Mouse (Mus musculus) limb, embryonic 12.5 days (tissue): Measurements from ENCODE around the gene Fkbp3. TPM values are rescaled to one million over a fixed set of nuclear protein-coding genes. Genes with fewer than 3 reads are reported as not detected.
A peak's percentile ranks its signal among the peaks of the same experiment; 100 is the strongest.

Experiments
- ATAC-seq: fragments of 200-750 bp; cut with Nextera tagmentation; 2 replicates; pipeline ENCODE4 v1.8.0; 2017; ENCODE audit warnings: low read depth, moderate TSS enrichment; ENCODE audit not compliant: insufficient number of reproducible peaks, insufficient read depth, low FRiP score, low TSS enrichment
- H3K27ac ChIP-seq: fragments of 300-500 bp; sonication (generic); 2 replicates; pipeline ENCODE4 v1.5.1; 2016; ENCODE audit warnings: mild to moderate bottlenecking, moderate library complexity
- H3K27me3 ChIP-seq: fragments of 300-500 bp; sonication (generic); 2 replicates; pipeline ENCODE4 v1.6.1; 2016; ENCODE audit warnings: mild to moderate bottlenecking, moderate library complexity
- H3K36me3 ChIP-seq: fragments of 300-500 bp; sonication (generic); 2 replicates; pipeline ENCODE4 v1.6.1; 2016; ENCODE audit warnings: mild to moderate bottlenecking, moderate library complexity
- H3K4me1 ChIP-seq: fragments of 300-500 bp; sonication (generic); replicated peaks from 2 replicates; pipeline ENCODE4 v1.6.1; 2016
- H3K4me2 ChIP-seq: fragments of 300-500 bp; sonication (generic); 2 replicates; pipeline ENCODE4 v1.6.1; 2016; ENCODE audit warnings: mild to moderate bottlenecking, moderate library complexity
- H3K4me3 ChIP-seq: fragments of 300-500 bp; sonication (generic); replicated peaks from 2 replicates; pipeline ENCODE4 v1.5.1; 2016; ENCODE audit warnings: mild to moderate bottlenecking
- H3K9ac ChIP-seq: fragments of 300-500 bp; sonication (generic); replicated peaks from 2 replicates; pipeline ENCODE4 v1.6.1; 2016; ENCODE audit warnings: mild to moderate bottlenecking, moderate library complexity
- H3K9me3 ChIP-seq: fragments of 300-500 bp; sonication (generic); 2 replicates; pipeline ENCODE4 v1.6.1; 2016; ENCODE audit warnings: mild to moderate bottlenecking, moderate library complexity
- WGBS: fragments of 180-500 bp; shearing (Covaris S2); methylation state at CpG from one replicate; pipeline ENCODE4 v1.1.7; 2016; 5-methylcytosine and 5-hydroxymethylcytosine counted together
- polyA plus RNA-seq: library from polyadenylated mRNA; unstranded; fragments of >200 nt; fragmentation: Nextera tagmentation; extraction: Ambion mirVana; gene quantifications from 2 replicates; pipeline ENCODE4 v1.2.1, GENCODE M21; 2016

The Fkbp3 gene
- polyA plus RNA-seq, 1 experiment from 2014 or later: 612 TPM

DNA sequence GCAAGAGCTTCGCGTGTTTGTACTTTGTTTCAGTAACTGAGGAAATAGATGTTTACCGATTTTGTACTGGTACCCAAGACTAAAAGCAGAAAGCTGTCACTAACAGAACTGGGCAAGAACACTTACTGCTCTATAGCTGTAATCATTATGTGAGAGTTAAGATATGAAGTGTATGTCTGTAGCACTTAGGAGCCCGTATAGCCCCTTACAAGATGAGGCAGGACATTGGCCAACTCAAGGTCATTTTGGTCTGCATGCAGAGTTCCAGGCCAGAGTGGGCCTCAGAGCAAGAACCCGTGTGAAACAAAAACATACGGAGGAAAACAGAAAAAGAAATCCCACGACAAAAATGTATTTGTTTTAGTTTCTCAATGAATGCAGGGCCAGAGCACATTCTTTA lies 844 bp upstream of the Fkbp3 start:
- 41% methylated on average over 7 of the region's 7 CpGs for WGBS
- peak overlapping the region; percentile 89 for H3K27ac ChIP-seq

DNA sequence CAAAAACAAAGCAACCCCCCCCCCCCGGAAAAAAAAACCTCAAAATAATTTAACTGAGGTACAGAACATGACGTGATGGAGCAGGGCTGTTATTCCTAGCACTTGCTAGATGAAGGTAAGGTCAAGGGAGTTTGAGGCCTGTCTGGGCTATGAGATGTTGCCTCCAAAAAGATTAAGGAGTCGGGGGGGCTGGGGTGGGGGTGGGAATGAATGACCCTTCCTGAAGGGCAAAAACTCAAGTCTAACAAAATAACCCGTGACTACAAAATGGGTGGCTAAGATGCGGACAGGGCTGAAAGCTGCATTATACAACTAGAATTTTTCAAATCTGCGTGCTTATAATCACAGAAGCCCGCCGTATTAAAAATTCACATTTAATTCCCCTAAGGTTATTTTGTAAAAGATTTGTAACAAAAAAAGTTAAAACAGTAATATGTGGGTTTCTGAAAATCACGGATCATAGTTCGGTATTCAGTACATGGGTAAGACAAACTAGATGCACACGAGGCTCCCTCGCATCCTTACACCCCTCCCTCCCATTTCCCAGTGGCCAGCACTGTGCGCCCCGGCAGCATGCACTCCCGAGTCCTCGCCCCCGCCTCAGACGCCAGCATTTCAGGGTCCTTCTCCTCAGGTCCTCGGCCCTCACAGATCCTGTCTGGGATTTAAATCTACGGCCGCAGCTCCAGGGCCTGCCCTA lies 746 bp downstream of the Fkbp3 start:
- 5% methylated on average over 21 of the region's 21 CpGs for WGBS

More for the DNA sequence above, 844 bp upstream of the Fkbp3 start:
- H3K4me1 ChIP-seq: peaks cover 24% of the 10 kb centered on the region
- 0 out of 2 replicates have a peak overlapping the region, but pooled peaks have one; percentile 89 for H3K9ac ChIP-seq
- peaks cover 7% of the 10 kb centered on the region; the same call in 1 of the 2 replicates for H3K36me3 ChIP-seq
- no peaks in the 10 kb centered on the region for H3K27me3 ChIP-seq
- peak overlapping the region; percentile 89 for H3K4me3 ChIP-seq
- H3K4me2 ChIP-seq: peak overlapping the region; percentile 69
- no peaks in the 10 kb centered on the region for H3K9me3 ChIP-seq
- no peak for ATAC-seq

DNA sequence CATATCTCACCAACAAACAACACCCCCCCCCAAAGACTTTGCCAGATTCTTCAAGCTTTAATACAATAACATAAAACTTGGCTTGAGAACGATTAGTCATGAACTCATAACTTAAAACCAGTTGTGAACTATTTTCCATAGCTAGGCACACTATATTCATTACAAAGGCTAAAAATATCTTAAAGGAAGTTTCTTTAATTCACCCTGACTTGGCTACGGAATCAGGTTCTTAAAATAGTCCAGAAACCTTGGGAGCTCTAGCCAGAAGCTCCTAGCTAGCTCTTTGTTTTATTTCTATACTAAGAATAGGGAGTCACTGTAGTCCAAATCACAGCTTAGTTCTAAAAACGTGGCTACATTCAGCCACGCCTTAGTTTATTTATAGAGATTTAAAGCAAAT lies 5.4 kb downstream of the Fkbp3 start:
- Histone ChIP-seq H3K4me3 (no peak overlapping the region), H3K4me2 (no peak overlapping the region), H3K27me3 (no peaks in the 10 kb centered on the region), H3K9ac (no peak overlapping the region), H3K27ac (no peak overlapping the region), H3K36me3 (peaks cover 48% of the 10 kb centered on the region), H3K4me1 (0 out of 2 replicates have a peak, but pooled peaks cover 3% of the 10 kb centered on the region), H3K9me3 (no peaks in the 10 kb centered on the region)
- WGBS: 85% methylated on average over 4 of the region's 4 CpGs
- no peak for ATAC-seq

More for the DNA sequence above, 746 bp downstream of the Fkbp3 start:
- Histone ChIP-seq H3K4me2 (peak overlapping the region; percentile 69), H3K9ac (peak overlapping the region; percentile 89), H3K27ac (peak overlapping the region; percentile 93), H3K4me3 (peak overlapping the region; percentile 89), H3K27me3 (no peaks in the 10 kb centered on the region), H3K36me3 (peaks cover 16% of the 10 kb centered on the region), H3K4me1 (peaks cover 24% of the 10 kb centered on the region), H3K9me3 (no peaks in the 10 kb centered on the region)
- ATAC-seq: peak; percentile 50

DNA sequence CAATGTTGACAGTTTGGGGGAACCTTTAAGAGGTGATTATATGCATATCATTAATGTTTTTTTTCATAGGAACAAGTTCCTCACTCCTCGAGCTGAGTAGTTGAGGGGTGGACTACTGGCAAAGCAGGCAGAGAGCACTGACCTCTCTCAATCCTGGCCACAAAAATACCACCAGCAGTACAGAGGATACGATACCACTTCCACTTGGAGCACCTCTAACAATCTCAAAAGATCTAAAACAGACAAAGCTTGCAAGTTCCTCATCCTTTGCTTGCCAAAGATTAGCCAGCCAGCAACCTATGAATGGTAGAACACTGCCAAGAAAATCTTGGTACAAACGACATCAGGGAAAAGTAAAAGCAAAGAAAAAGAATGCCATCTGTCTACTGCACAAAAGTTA lies 7.6 kb downstream of the Fkbp3 start:
- Histone ChIP-seq H3K9ac (no peak overlapping the region), H3K36me3 (peaks cover 62% of the 10 kb centered on the region), H3K4me2 (no peak overlapping the region), H3K4me1 (no peaks in the 10 kb centered on the region), H3K27ac (no peak overlapping the region), H3K9me3 (no peaks in the 10 kb centered on the region), H3K27me3 (no peaks in the 10 kb centered on the region), H3K4me3 (no peak overlapping the region)
- no peak for ATAC-seq
- WGBS: 77% methylated on average over 3 of the region's 3 CpGs

DNA sequence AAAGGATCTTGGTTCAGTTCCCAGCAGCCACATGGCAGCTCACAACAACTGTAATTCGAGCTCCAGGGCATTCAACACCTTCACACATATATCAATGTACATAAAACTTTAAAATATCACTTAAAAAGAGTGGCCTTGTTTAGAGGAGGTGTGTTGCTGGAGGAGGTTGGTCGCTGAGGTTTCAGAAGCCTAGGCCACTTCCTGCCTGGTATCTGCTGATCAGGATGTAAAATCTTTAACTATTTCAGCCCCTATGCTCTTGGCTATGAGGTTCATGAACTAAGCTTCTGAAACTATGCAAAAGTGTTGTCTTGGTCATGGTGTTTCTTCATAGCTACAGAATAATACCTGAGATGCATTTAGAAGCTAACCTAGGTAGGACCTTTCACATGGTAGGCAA lies 8.6 kb downstream of the Fkbp3 start:
- ATAC-seq: no peak
- no peak overlapping the region for H3K4me3 ChIP-seq
- WGBS: 68% methylated on average over 2 of the region's 2 CpGs
- H3K27ac ChIP-seq: no peak overlapping the region
- H3K36me3 ChIP-seq: peaks cover 71% of the 10 kb centered on the region
- H3K4me2 ChIP-seq: no peak overlapping the region
- H3K27me3 ChIP-seq: no peaks in the 10 kb centered on the region
- no peaks in the 10 kb centered on the region for H3K4me1 ChIP-seq
- no peaks in the 10 kb centered on the region for H3K9me3 ChIP-seq
- no peak overlapping the region for H3K9ac ChIP-seq

GRCm38 (mm10) chr12:65061082-65061481 lies 12.7 kb downstream of the Fkbp3 start:
- Histone ChIP-seq H3K9ac (no peak overlapping the region), H3K9me3 (no peaks in the 10 kb centered on the region), H3K4me3 (no peak overlapping the region), H3K4me1 (no peaks in the 10 kb centered on the region), H3K4me2 (no peak overlapping the region), H3K27ac (no peak overlapping the region), H3K27me3 (no peaks in the 10 kb centered on the region), H3K36me3 (peaks cover 73% of the 10 kb centered on the region)
- no peak for ATAC-seq

- 80% methylated on average over 2 of the region's 2 CpGs for WGBS
- Histone ChIP-seq H3K4me1 (no peaks in the 10 kb centered on the region), H3K9ac (no peak overlapping the region), H3K9me3 (no peaks in the 10 kb centered on the region), H3K4me3 (no peak overlapping the region), H3K27me3 (no peaks in the 10 kb centered on the region), H3K36me3 (peaks cover 71% of the 10 kb centered on the region), H3K27ac (no peak overlapping the region), H3K4me2 (no peak overlapping the region)
- ATAC-seq: no peak
Observed at GRCm38 (mm10) chr12:65058203-65058602, 15.6 kb downstream of the Fkbp3 start.

DNA sequence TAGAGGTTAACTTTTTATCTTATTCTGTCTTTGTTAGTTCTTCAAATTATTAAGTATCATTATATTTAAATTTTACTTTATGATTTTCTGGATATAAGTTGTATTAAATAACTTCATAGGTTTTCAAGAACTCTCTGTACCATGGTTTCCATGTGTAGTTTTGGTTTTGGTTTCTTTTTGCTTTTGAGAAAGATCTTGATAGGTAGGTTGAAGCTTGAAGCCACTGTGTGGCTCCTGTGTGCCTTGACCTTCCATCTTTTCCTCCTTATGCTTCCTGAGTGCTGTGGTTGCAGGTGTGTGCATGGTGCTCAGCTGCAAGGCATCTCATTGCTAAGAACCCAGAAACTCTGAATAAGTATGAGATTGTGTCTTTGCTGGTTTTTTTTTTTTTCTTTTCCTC lies 25.0 kb downstream of the Fkbp3 start:
- Histone ChIP-seq H3K4me1 (no peaks in the 10 kb centered on the region), H3K4me2 (no peak overlapping the region), H3K36me3 (peaks cover 47% of the 10 kb centered on the region), H3K27me3 (no peaks in the 10 kb centered on the region), H3K9me3 (no peaks in the 10 kb centered on the region), H3K27ac (no peak overlapping the region), H3K9ac (no peak overlapping the region), H3K4me3 (no peak overlapping the region)
- no peak for ATAC-seq

GRCm38 (mm10) chr12:65037546-65037937 lies 36.3 kb downstream of the Fkbp3 start:
- no peak overlapping the region for H3K27ac ChIP-seq
- peaks cover 13% of the 10 kb centered on the region for H3K4me1 ChIP-seq
- H3K27me3 ChIP-seq: no peaks in the 10 kb centered on the region
- H3K9ac ChIP-seq: no peak overlapping the region
- H3K4me2 ChIP-seq: peak overlapping the region; percentile 67
- WGBS: 20% methylated on average over 4 of the region's 4 CpGs
- ATAC-seq: no peak
- H3K9me3 ChIP-seq: no peaks in the 10 kb centered on the region
- no peaks in the 10 kb centered on the region for H3K36me3 ChIP-seq
- H3K4me3 ChIP-seq: peak overlapping the region; percentile 88

DNA sequence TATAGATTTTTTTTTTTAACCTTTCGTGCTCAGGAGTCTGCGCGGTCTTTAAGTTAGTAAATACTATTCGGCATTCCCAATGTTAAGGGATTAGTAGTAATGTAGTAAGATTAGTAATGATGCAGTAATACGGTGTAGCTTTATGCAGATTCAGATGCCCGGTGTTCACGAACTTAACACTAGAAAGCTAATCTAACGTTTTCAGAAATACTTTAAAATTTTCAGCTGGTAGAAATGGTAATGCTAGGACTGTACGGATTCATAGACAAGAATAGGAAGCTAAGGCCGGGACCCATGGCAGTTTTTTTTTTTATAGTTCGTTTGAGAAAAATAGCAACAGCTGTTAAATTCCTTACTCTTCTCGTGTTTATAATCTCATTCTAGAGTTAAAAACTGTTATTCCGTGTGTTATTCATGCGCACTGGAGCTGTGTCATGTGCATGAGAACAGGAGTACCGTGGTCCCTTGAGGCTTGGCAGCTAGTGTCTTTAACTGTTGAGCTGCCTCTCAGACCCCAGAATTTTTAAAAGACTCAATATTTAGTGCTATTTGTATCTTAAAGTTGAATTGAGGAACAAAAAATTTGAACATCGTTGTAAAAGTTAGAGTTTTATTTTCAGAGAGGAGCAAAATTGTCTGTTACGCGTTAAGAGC lies 36.8 kb downstream of the Fkbp3 start:
- Histone ChIP-seq H3K27ac (no peak overlapping the region), H3K9me3 (no peaks in the 10 kb centered on the region), H3K27me3 (no peaks in the 10 kb centered on the region), H3K4me2 (peak overlapping the region; percentile 67), H3K4me1 (peaks cover 13% of the 10 kb centered on the region), H3K9ac (peak overlapping the region; percentile 94), H3K36me3 (no peaks in the 10 kb centered on the region), H3K4me3 (peak overlapping the region; percentile 88)
- no peak for ATAC-seq
- 18% methylated on average over 18 of the region's 18 CpGs for WGBS

DNA sequence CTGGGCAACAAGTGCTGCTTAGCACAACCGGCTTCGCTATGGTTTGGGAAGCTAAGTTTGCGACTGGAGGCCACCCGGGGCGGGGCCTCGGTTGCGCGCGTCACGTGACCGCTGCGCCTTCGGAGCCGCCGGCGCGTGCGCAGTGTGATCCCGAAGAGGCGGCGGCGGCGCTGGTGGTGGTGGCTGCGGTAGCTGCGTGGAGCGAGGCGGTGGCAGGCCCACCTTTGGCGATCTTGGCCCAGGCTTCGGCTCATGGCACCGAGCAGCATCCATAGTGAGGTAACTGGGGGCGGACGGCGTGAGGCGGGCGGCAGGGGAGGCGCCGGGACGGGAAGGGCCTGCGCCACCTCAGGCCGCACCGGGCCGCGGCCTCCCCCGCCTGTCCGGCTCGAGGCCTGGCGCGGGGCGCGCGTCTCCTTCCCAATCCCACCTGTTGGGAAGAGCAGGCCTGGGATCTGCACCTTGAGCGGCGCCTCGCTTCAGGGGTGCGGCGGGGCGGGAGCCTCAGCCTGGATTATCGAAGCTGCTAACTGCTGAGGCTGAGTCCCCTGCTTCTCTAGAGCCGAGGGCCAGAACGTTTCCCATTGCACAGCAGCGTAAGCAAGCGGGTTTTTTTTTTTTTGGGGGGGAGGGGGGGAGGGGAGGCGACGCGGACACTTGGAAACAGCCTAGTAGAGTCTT lies 37.5 kb downstream of the Fkbp3 start, which contains the start of gene Prpf39:
Prpf39 (plus strand) TSS at position 144 of the 681 bp plus-strand sequence.
- no peaks in the 10 kb centered on the region for H3K36me3 ChIP-seq
- ATAC-seq: peak; percentile 83
- under 1% methylated on average over 65 of the region's 65 CpGs for WGBS
- H3K4me1 ChIP-seq: peaks cover 13% of the 10 kb centered on the region
- H3K27me3 ChIP-seq: no peaks in the 10 kb centered on the region
- H3K9ac ChIP-seq: peak within 1 kb of the TSS; percentile 94
- H3K4me2 ChIP-seq: peak within 1 kb of the TSS; percentile 67
- no peaks in the 10 kb centered on the region for H3K9me3 ChIP-seq
- H3K27ac ChIP-seq: peak within 1 kb of the TSS; percentile 93
- H3K4me3 ChIP-seq: peak within 1 kb of the TSS; percentile 88
